Mouse (Mus musculus) brain, embryonic 14.5 days (tissue): ENCODE results near the gene 4930519P11Rik.

Source experiments
- CTCF ChIP-seq: fragments of 200-500 bp; IDR thresholded peaks from 2 replicates; pipeline ENCODE4 v1.5.1; 2012; ENCODE audit warnings: inconsistent platforms, mild to moderate bottlenecking, moderate library complexity, borderline replicate concordance; ENCODE audit not compliant: insufficient read depth, insufficient read length; ENCODE audit errors: extremely low read depth
- POLR2A ChIP-seq: fragments of 200-500 bp; IDR thresholded peaks from 2 replicates; pipeline ENCODE4 v1.6.1; 2012; ENCODE audit warnings: mild to moderate bottlenecking, inconsistent platforms, borderline replicate concordance; ENCODE audit not compliant: poor library complexity, insufficient read depth, insufficient read length, severe bottlenecking; ENCODE audit errors: extremely low read depth

DNA sequence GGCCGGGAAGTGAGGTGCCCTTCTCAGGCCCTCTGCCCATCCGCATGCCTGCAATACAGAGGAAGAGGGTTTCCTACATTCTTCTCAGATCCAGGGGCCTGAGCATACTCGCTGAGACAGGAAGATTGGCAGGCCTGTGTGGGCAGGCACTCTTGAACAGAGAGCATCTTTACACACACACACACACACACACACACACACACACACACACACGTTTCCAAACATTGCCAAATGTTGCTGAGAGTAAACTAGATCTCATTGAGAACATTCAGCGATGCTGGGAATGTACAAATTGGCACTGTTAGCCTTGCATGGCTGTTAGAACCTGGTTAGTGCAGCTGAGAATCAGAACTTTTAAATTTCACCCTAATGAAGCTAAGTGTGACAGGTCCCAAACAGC lies 17.3 kb upstream of the 4930519P11Rik start:
- TF ChIP-seq CTCF = no peak
- no peak for TF ChIP-seq POLR2A
